Mouse (Mus musculus) heart, embryonic 13.5 days (tissue): ENCODE results near the gene Cuedc1. TPM values are rescaled to one million over a fixed set of nuclear protein-coding genes. Genes with fewer than 3 reads are reported as not detected.
"Not testable (repeated sequence)": the region's sequence is repeated elsewhere in the genome, so short reads cannot be mapped to it uniquely, and the experiment has no call there.

Experiments
- ATAC-seq: fragments of 200-750 bp; cut with Nextera tagmentation; 2 replicates; pipeline ENCODE4 v1.8.0; 2017; ENCODE audit warnings: moderate TSS enrichment; ENCODE audit not compliant: insufficient number of reproducible peaks, low FRiP score, low TSS enrichment; ENCODE audit errors: extremely low read depth
- H3K27ac ChIP-seq: fragments of 300-500 bp; sonication (generic); replicated peaks from 2 replicates; pipeline ENCODE4 v1.5.1; 2015; ENCODE audit warnings: moderate library complexity, mild to moderate bottlenecking, inconsistent platforms
- H3K27me3 ChIP-seq: fragments of 300-500 bp; sonication (generic); replicated peaks from 2 replicates; pipeline ENCODE4 v1.6.1; 2015; ENCODE audit warnings: mild to moderate bottlenecking, inconsistent platforms
- H3K36me3 ChIP-seq: fragments of 300-500 bp; sonication (generic); 2 replicates; pipeline ENCODE4 v1.6.1; 2015; ENCODE audit warnings: mild to moderate bottlenecking, inconsistent platforms
- H3K4me1 ChIP-seq: fragments of 300-500 bp; sonication (generic); 2 replicates; pipeline ENCODE4 v1.6.1; 2015; ENCODE audit warnings: inconsistent platforms
- H3K4me2 ChIP-seq: fragments of 300-500 bp; sonication (generic); 2 replicates; pipeline ENCODE4 v1.6.1; 2015; ENCODE audit warnings: inconsistent platforms, mild to moderate bottlenecking, moderate library complexity
- H3K4me3 ChIP-seq: fragments of 300-500 bp; sonication (generic); 2 replicates; pipeline ENCODE4 v1.5.1; 2015; ENCODE audit warnings: moderate library complexity, mild to moderate bottlenecking, inconsistent platforms
- H3K9ac ChIP-seq: fragments of 300-500 bp; sonication (generic); 2 replicates; pipeline ENCODE4 v1.6.1; 2015; ENCODE audit warnings: inconsistent platforms, mild to moderate bottlenecking, moderate library complexity
- H3K9me3 ChIP-seq: fragments of 300-500 bp; sonication (generic); 2 replicates; pipeline ENCODE4 v1.6.1; 2016; ENCODE audit warnings: inconsistent platforms
- whole genome bisulfite sequencing: fragments of 180-500 bp; shearing (Covaris S2); methylation state at CpG from one replicate; pipeline ENCODE4 v1.1.7; 2015; ENCODE audit warnings: mixed read lengths; 5-methylcytosine and 5-hydroxymethylcytosine counted together
- polyA plus RNA-seq: library from polyadenylated mRNA; unstranded; fragments of >200 nt; fragmentation: Nextera tagmentation; extraction: Ambion mirVana; gene quantifications from 2 replicates; pipeline ENCODE4 v1.2.1, GENCODE M21; 2015

Gene Cuedc1
- polyA plus RNA-seq, 1 experiment from 2014 or later, result 16.8 TPM

DNA sequence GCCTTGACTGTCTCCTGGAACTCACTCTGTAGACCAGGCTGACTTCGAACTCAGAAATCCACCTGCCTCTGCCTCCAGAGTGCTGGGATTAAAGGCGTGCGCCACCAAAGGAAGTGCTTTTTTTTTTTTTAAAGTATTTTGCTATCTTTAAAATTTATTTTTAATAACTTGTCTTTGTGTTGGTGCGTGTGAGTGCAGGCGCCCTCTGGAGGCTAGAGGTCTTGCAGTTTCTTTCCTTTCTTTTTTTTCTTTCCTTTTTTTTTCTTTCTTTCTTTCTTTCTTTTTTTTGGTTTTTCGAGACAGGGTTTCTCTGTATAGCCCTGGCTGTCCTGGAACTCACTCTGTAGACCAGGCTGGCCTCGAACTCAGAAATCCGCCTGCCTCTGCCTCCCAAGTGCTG, 108.7 kb downstream of the Cuedc1 start:
- Histone ChIP-seq H3K36me3 (peaks cover 58% of the 10 kb centered on the region), H3K4me1 (peaks cover 46% of the 10 kb centered on the region)
- WGBS, result 80% methylated on average over 8 of the region's 8 CpGs
- H3K4me2 ChIP-seq, H3K4me3 ChIP-seq, H3K27ac ChIP-seq, ATAC-seq, H3K9ac ChIP-seq, H3K9me3 ChIP-seq, H3K27me3 ChIP-seq: not testable (repeated sequence)

DNA sequence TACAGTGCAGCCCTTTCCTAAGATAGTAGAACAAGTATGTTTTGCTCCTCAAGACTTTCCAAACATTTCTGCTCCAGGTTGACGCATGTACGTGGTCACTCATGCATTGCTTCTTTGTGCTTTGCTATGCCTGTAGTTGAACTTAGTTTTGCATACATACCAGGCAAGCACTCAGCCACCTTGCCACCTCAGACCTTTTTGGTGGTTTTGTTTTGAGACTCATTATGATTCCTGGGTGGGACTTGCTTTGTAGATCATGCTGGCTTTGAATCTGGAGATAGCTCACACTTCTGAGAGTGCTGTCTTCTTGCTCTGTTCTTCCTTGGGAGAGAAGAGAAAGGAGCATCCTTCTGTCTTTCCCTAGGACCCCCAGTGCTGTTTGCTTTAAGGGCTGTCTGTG, 109.8 kb downstream of the Cuedc1 start:
- Histone ChIP-seq H3K27me3 (no peaks in the 10 kb centered on the region), H3K9ac (no peak overlapping the region), H3K9me3 (no peaks in the 10 kb centered on the region), H3K4me1 (peaks cover 34% of the 10 kb centered on the region), H3K4me2 (no peak overlapping the region), H3K4me3 (no peak overlapping the region), H3K27ac (no peak overlapping the region), H3K36me3 (peaks cover 62% of the 10 kb centered on the region)
- WGBS, result 96% methylated on average over 2 of the region's 2 CpGs
- no peak for ATAC-seq

DNA sequence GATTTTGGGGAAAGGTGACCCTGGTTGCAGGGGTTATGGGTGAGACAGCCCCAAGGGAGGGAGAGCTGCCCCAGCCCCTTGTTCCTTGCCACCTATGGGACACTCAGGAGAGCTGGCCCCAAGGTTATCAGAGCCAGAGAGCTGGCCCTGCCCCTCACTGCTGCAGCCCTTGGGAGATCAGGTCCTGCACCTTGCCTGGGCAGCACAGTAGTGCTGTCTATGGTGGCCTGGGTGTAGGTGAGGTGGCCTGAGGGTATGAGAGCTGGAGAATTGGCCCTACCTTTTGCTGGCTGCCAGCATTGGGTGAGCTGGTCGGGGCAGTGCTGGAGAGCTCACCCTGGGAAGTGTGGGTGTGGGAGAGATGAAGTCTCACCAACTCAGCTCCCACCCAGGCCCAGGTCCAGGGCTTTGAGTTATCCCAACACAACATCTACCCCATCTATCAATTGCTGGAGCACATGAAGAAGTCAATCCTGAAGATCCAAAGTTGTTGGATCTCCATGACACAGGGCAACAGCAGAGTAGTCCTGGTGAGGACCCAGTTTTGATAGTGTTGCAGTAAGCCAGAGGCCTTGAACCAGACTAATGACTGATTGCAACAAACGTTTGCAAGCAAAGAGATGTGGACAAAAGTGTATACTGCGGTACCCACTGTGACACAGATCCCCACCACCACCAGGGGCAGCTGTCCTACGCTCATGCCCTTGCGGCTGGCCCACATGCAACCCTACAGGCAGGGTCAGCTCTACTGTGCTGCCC, 114.1 kb downstream of the Cuedc1 start:
- H3K4me2 ChIP-seq, result no peak overlapping the region
- H3K27me3 ChIP-seq, result no peaks in the 10 kb centered on the region
- H3K4me1 ChIP-seq, result peaks cover 37% of the 10 kb centered on the region
- WGBS, result 84% methylated on average over 5 of the region's 5 CpGs
- H3K9ac ChIP-seq, result no peak overlapping the region
- H3K9me3 ChIP-seq, result no peaks in the 10 kb centered on the region
- ATAC-seq, result no peak; the same call in 1 of the 2 replicates
- H3K27ac ChIP-seq, result no peak overlapping the region
- no peak overlapping the region for H3K4me3 ChIP-seq
- H3K36me3 ChIP-seq, result peaks cover 49% of the 10 kb centered on the region

DNA sequence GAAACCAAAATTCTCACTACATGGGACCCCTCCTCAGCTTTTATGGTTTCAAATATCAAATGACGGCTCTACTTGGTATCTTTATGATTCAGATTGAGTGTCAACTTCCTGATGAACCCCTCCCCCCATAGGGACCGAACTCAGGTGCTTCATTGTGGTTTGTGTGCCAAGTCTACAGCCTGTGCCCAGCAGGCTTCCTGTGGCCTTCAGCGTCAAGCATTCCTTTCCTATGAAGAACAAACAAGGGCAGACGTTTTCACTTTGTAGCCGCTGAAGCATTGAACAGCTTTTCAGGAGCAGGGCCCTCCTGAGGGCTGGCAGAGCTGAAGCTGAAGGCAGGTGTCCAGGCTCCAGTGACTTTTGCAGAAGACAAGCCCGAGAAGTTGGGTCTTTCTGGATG, 115.9 kb downstream of the Cuedc1 start:
- no peak overlapping the region for H3K4me3 ChIP-seq
- ATAC-seq, result no peak

DNA sequence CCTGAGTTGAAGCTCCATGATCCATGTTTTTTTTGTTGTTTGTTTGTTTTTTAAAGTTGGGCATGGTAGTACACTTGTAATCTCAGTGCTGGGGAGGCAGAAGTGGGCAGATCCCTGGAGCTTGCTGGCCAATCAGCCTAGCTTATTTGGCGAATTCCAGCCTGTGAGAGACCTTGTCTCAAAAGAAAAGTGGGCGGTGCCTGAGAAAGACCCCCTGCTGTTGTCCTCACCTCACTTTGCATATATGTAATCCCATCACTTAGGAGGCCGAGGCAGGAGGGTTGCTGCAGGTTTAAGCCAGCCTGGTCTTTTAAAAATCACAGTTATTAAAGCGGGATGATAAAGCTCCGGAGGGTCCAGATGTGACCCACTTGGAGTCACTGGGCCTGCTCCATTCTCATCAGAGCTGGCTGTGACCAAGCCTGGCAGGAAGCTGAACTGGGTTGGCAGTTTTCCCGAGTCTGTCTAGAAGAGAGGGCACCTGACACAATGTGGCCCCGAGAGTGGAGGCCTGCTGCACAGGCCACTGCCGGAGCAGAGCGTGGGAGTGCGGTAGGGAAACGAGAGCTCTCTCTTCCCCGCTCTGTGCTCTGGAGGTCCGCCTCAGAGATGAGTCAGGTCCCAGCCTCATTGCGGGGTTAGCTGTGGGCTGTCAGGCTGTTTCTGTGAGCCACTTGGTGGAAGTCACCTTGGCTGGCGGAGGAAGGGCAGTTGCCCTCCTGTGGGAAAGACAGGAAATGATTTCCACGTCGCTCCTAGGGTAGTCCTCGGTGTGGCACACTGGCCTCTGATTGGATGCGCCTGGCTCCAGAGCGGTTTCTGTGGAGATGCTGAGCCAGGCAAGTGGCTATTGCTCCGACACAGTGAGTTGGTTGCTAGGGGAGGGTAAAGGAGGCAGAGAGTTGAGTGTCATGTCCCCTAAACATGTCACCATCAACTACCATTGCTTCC, 117.3 kb downstream of the Cuedc1 start:
- Histone ChIP-seq H3K4me1 (peaks cover 40% of the 10 kb centered on the region), H3K36me3 (peaks cover 18% of the 10 kb centered on the region), H3K4me3 (peak overlapping the region; percentile 7; the same call in 1 of the 2 replicates), H3K27ac (peak overlapping the region; percentile 79), H3K27me3 (no peaks in the 10 kb centered on the region), H3K4me2 (peak overlapping the region; percentile 49), H3K9ac (peak overlapping the region; percentile 41), H3K9me3 (no peaks in the 10 kb centered on the region)
- no peak; the same call in 1 of the 2 replicates for ATAC-seq
- 44% methylated on average over 21 of the region's 21 CpGs for WGBS

More for the DNA sequence above, 115.9 kb downstream of the Cuedc1 start:
- no peaks in the 10 kb centered on the region for H3K9me3 ChIP-seq
- H3K9ac ChIP-seq, result peak overlapping the region; percentile 59; the same call in 1 of the 2 replicates
- peak overlapping the region; percentile 11; the same call in 1 of the 2 replicates for H3K4me2 ChIP-seq
- H3K27me3 ChIP-seq, result no peaks in the 10 kb centered on the region
- peaks cover 32% of the 10 kb centered on the region for H3K36me3 ChIP-seq
- peaks cover 40% of the 10 kb centered on the region for H3K4me1 ChIP-seq
- 42% methylated on average over 6 of the region's 6 CpGs for WGBS
- peak overlapping the region; percentile 79; the same call in 1 of the 2 replicates for H3K27ac ChIP-seq

- no peak for ATAC-seq
- Histone ChIP-seq H3K4me2 (peak overlapping the region; percentile 49), H3K27me3 (no peaks in the 10 kb centered on the region), H3K27ac (0 out of 2 replicates have a peak overlapping the region, but pooled peaks have one; percentile 2), H3K9me3 (no peaks in the 10 kb centered on the region), H3K36me3 (peaks cover 7% of the 10 kb centered on the region), H3K9ac (peak overlapping the region; percentile 64), H3K4me3 (peak overlapping the region; percentile 24), H3K4me1 (peaks cover 40% of the 10 kb centered on the region)
- WGBS, result 18% methylated on average over 10 of the region's 10 CpGs
Measured at GRCm38 (mm10) chr11:88216231-88216685, 118.4 kb downstream of the Cuedc1 start.

GRCm38 (mm10) chr11:88218155-88218554, 120.3 kb downstream of the Cuedc1 start:
- 44% methylated on average over 6 of the region's 6 CpGs for WGBS
- Histone ChIP-seq H3K4me2 (no peak overlapping the region), H3K27ac (no peak overlapping the region), H3K27me3 (no peaks in the 10 kb centered on the region), H3K4me1 (peaks cover 48% of the 10 kb centered on the region), H3K4me3 (no peak overlapping the region), H3K9me3 (no peaks in the 10 kb centered on the region), H3K36me3 (no peaks in the 10 kb centered on the region), H3K9ac (no peak overlapping the region)
- no peak for ATAC-seq

DNA sequence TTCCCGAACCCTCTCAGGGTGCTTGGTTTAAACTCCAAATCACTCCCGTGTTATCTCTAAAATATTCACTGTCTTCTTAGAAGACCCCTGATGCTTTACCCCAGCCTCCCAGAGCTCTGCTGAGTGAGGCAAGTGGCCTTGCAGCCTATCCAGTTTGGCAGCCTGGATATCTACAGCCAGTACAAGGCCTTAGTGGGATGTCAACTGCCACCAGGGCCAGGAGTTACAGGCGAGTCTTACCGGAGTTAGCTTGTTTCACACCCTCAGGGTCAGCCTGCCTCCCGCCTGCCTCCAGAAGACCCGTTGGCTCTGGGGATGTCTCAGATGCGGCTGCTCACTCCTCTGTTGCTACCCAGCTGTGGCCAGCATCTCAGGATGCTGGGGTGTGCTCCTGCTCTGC, 120.7 kb downstream of the Cuedc1 start:
- Histone ChIP-seq H3K27me3 (no peaks in the 10 kb centered on the region), H3K4me3 (no peak overlapping the region), H3K27ac (no peak overlapping the region), H3K36me3 (no peaks in the 10 kb centered on the region), H3K4me1 (peaks cover 47% of the 10 kb centered on the region), H3K4me2 (no peak overlapping the region), H3K9ac (no peak overlapping the region), H3K9me3 (no peaks in the 10 kb centered on the region)
- no peak for ATAC-seq
- 40% methylated on average over 7 of the region's 7 CpGs for WGBS

DNA sequence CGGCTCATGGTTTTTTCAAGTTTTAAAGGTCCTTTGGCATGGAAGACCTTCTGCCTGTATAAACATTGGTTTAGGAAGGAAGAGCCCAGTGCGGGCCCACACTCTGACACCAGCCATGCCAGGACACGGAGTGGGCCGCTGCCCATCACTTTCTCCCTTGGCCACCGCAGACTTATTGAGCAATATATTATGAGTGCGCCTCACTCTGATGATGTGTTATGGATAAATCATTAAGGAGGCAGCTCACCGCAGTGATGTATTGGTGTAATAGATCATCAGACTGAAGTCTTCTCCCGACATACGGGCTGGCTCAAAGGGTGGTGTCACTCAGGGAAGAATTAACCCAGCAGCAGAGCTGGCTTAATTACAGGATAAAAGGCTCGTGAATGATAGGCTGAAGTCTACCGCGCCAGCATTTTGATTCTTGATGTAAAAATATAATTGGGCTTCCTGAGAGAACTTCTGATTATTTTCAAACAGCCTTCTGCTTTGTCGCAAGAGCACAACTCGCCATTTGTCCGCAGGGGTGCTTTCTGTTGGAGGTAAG, 124.1 kb downstream of the Cuedc1 start:
- H3K4me1 ChIP-seq, result peaks cover 16% of the 10 kb centered on the region
- no peaks in the 10 kb centered on the region for H3K27me3 ChIP-seq
- no peak overlapping the region for H3K4me3 ChIP-seq
- H3K4me2 ChIP-seq, result no peak overlapping the region
- no peak overlapping the region for H3K27ac ChIP-seq
- ATAC-seq, result no peak
- no peaks in the 10 kb centered on the region for H3K9me3 ChIP-seq
- no peaks in the 10 kb centered on the region for H3K36me3 ChIP-seq
- H3K9ac ChIP-seq, result no peak overlapping the region
- WGBS, result 86% methylated on average over 15 of the region's 15 CpGs

DNA sequence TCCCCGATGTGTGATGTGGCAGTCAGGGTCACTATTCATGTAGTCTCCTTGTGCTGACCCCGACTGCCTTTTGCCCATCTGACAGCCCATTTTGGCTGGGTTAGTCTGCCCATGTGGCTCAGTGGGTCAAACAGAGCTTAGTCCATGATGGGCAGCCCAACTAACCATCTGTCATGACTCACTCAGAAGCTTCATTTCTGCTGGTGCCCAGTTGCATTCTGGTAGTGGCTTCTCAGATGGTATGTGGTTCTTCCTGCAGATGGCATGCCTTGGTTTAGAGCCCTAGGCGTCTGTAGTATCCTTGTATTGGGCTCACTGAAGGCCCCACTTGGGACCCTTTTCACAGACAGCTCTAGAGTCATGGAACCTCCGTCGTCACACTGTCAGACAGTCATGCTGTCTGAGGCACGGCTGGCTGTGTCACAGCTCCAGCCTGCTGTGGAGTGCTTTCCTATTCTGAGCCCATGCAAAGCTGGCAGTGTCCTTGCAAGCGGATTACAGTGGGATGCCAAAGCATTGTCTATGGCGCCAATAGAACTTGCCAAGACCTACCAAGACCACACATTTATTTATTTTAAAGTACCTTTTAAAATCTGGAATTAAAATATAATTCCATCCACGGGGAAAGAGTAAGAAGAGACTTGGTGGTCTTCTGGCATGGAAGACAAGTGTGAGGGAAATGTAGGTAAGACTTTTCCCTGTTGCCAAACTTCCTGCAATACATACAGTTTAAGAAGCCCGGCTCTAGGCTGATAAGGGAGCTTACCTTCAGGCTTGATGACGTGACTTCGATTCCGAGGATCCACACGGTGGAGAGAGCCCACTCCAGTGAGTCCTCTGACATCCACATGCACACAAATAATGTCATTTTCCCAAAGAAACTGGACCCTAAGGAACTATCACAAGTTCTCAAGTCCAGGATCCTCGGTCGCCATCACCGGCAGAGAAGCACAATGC, 129.4 kb downstream of the Cuedc1 start:
- H3K27ac ChIP-seq, result no peak overlapping the region
- H3K4me3 ChIP-seq, result no peak overlapping the region
- H3K4me1 ChIP-seq, result peaks cover 5% of the 10 kb centered on the region; the same call in 1 of the 2 replicates
- H3K9me3 ChIP-seq, result no peaks in the 10 kb centered on the region
- WGBS, result 76% methylated on average over 17 of the region's 17 CpGs
- no peaks in the 10 kb centered on the region for H3K27me3 ChIP-seq
- no peaks in the 10 kb centered on the region for H3K36me3 ChIP-seq
- ATAC-seq, result no peak
- H3K9ac ChIP-seq, result no peak overlapping the region
- no peak overlapping the region for H3K4me2 ChIP-seq
